Mouse (Mus musculus) CH12.LX (cell line): ENCODE data around the gene Nsdhl. TPM values are rescaled to one million over a fixed set of nuclear protein-coding genes. Genes with fewer than 3 reads are reported as not detected.

Experiments
- DNase-seq: peaks from one replicate; pipeline ENCODE4 v3.0.0-alpha.2; 2013; ENCODE audit errors: extremely low read depth
- H3K27ac ChIP-seq: 2 replicates; pipeline ENCODE4 v1.5.1; 2012; ENCODE audit warnings: low read depth, mild to moderate bottlenecking, control low read depth, moderate library complexity; ENCODE audit not compliant: insufficient read depth
- H3K27me3 ChIP-seq: replicated peaks from 2 replicates; pipeline ENCODE3; 2012; ENCODE audit warnings: inconsistent platforms
- H3K36me3 ChIP-seq, 2 experiments: replicated peaks in 1 of 2; 2 replicates each; pipeline versions ENCODE3 to v1.6.1; 2012; ENCODE audit warnings: inconsistent platforms in 1 of 2, low read length in 1 of 2, mild to moderate bottlenecking in 1 of 2, mixed read lengths in 1 of 2, moderate library complexity in 1 of 2; ENCODE audit not compliant: control insufficient read depth in 1 of 2, insufficient read depth in 1 of 2
- H3K4me1 ChIP-seq, 2 experiments: 2 replicates each; pipeline ENCODE4 v1.6.1; 2012; ENCODE audit warnings: inconsistent platforms in 1 of 2, moderate library complexity in 1 of 2; ENCODE audit not compliant: insufficient read depth in 2 of 2, control insufficient read depth in 1 of 2
- H3K4me2 ChIP-seq: 2 replicates; pipeline ENCODE4 v1.6.1; 2012; ENCODE audit warnings: low read depth, mild to moderate bottlenecking, control low read depth; ENCODE audit not compliant: poor library complexity, insufficient read depth, severe bottlenecking
- H3K4me3 ChIP-seq, 3 experiments: fragments of 150-350 bp in 1 of 3; sonication (generic) in 1 of 3; replicated peaks in 1 of 3; 2 replicates each; pipeline versions ENCODE3 to v1.5.1; 2011 to 2012; ENCODE audit warnings: low read depth in 2 of 3, low read length in 2 of 3, mild to moderate bottlenecking in 2 of 3, moderate library complexity in 2 of 3, control low read depth in 1 of 3, improper control_type of control experiment in 1 of 3, inconsistent platforms in 1 of 3, mixed read lengths in 1 of 3; ENCODE audit not compliant: poor library complexity in 1 of 3
- H3K79me2 ChIP-seq: replicated peaks from 2 replicates; pipeline ENCODE4 v1.6.1; 2012; ENCODE audit warnings: mild to moderate bottlenecking, moderate library complexity; ENCODE audit not compliant: control insufficient read depth, poor library complexity, insufficient read depth, severe bottlenecking; ENCODE audit errors: extremely low read depth
- H3K9ac ChIP-seq: 2 replicates; pipeline ENCODE4 v1.6.1; 2012; ENCODE audit warnings: low read depth, mild to moderate bottlenecking, control low read depth, moderate library complexity; ENCODE audit not compliant: insufficient read depth
- H3K9me3 ChIP-seq: replicated peaks from 2 replicates; pipeline ENCODE3; 2012; ENCODE audit warnings: low read length, inconsistent platforms, mixed read lengths
- BHLHE40 ChIP-seq: IDR thresholded peaks from 2 replicates; pipeline ENCODE4 v1.6.1; 2011; ENCODE audit warnings: mild to moderate bottlenecking, low read depth, low read length, improper control_type of control experiment
- CHD1 ChIP-seq: IDR thresholded peaks from 2 replicates; pipeline ENCODE4 v1.6.1; 2012; ENCODE audit warnings: low read depth, low read length, improper control_type of control experiment, inconsistent platforms
- CHD2 ChIP-seq: IDR thresholded peaks from 2 replicates; pipeline ENCODE4 v1.6.1; 2011; ENCODE audit warnings: low read length, improper control_type of control experiment
- CTCF ChIP-seq, 2 experiments: IDR thresholded peaks in 1 of 2; conservative IDR thresholded peaks in 1 of 2; 2 replicates each; pipeline ENCODE4 v1.5.1; 2011 to 2012; ENCODE audit warnings: low read depth in 2 of 2, low read length in 2 of 2, improper control_type of control experiment in 1 of 2, inconsistent platforms in 1 of 2, mild to moderate bottlenecking in 1 of 2, moderate library complexity in 1 of 2
- ELF1 ChIP-seq: IDR thresholded peaks from 2 replicates; pipeline ENCODE4 v1.6.1; 2014; ENCODE audit warnings: low read depth, mild to moderate bottlenecking, inconsistent platforms, low read length, improper control_type of control experiment
- EP300 ChIP-seq: IDR thresholded peaks from 2 replicates; pipeline ENCODE4 v1.6.1; 2011; ENCODE audit warnings: low read length, improper control_type of control experiment
- ETS1 ChIP-seq: conservative IDR thresholded peaks from 2 replicates; pipeline ENCODE4 v1.6.1; 2012; ENCODE audit warnings: low read depth, mild to moderate bottlenecking, inconsistent platforms, low read length, improper control_type of control experiment, moderate library complexity
- GABPA ChIP-seq: IDR thresholded peaks from 2 replicates; pipeline ENCODE4 v1.6.1; 2012; ENCODE audit warnings: low read depth, low read length, improper control_type of control experiment, inconsistent platforms; ENCODE audit not compliant: insufficient replicate concordance
- HCFC1 ChIP-seq: IDR thresholded peaks from 2 replicates; pipeline ENCODE4 v1.6.1; 2012; ENCODE audit warnings: low read depth, mild to moderate bottlenecking, inconsistent platforms, low read length, improper control_type of control experiment
- IRF4 ChIP-seq: IDR thresholded peaks from 2 replicates; pipeline ENCODE4 v1.6.1; 2014; ENCODE audit warnings: low read depth, mild to moderate bottlenecking, inconsistent platforms, low read length, improper control_type of control experiment
- JUN ChIP-seq: IDR thresholded peaks from 2 replicates; pipeline ENCODE4 v1.6.1; 2011; ENCODE audit warnings: low read depth, mild to moderate bottlenecking, low read length, improper control_type of control experiment, moderate library complexity; ENCODE audit not compliant: insufficient read depth
- KAT2A ChIP-seq: IDR thresholded peaks from 2 replicates; pipeline ENCODE4 v1.6.1; 2012; ENCODE audit warnings: low read length, improper control_type of control experiment, inconsistent platforms; ENCODE audit not compliant: insufficient replicate concordance
- MAFK ChIP-seq: IDR thresholded peaks from 2 replicates; pipeline ENCODE4 v1.6.1; 2011; ENCODE audit warnings: low read length, improper control_type of control experiment; ENCODE audit not compliant: insufficient replicate concordance
- MAX ChIP-seq: IDR thresholded peaks from 2 replicates; pipeline ENCODE4 v1.6.1; 2011; ENCODE audit warnings: low read length, improper control_type of control experiment
- MAZ ChIP-seq: IDR thresholded peaks from 2 replicates; pipeline ENCODE4 v1.6.1; 2012; ENCODE audit warnings: low read depth, mild to moderate bottlenecking, inconsistent platforms, low read length, improper control_type of control experiment, moderate library complexity
- MEF2A ChIP-seq: IDR thresholded peaks from 2 replicates; pipeline ENCODE4 v1.6.1; 2014; ENCODE audit warnings: low read depth, mild to moderate bottlenecking, inconsistent platforms, low read length, improper control_type of control experiment, borderline replicate concordance
- MXI1 ChIP-seq: IDR thresholded peaks from 2 replicates; pipeline ENCODE4 v1.6.1; 2011; ENCODE audit warnings: mild to moderate bottlenecking, low read depth, low read length, improper control_type of control experiment
- SMC3 ChIP-seq: IDR thresholded peaks from 2 replicates; pipeline ENCODE4 v1.6.1; 2011; ENCODE audit warnings: low read depth, low read length, improper control_type of control experiment
- TBP ChIP-seq: conservative IDR thresholded peaks from 2 replicates; pipeline ENCODE4 v1.6.1; 2011; ENCODE audit warnings: low read depth, low read length, improper control_type of control experiment
- UBTF ChIP-seq: IDR thresholded peaks from 2 replicates; pipeline ENCODE4 v1.6.1; 2012; ENCODE audit warnings: low read depth, mild to moderate bottlenecking, inconsistent platforms, low read length, improper control_type of control experiment, moderate library complexity
- USF1 ChIP-seq: IDR thresholded peaks from 2 replicates; pipeline ENCODE4 v1.6.1; 2014; ENCODE audit warnings: low read depth, mild to moderate bottlenecking, inconsistent platforms, low read length, improper control_type of control experiment
- USF2 ChIP-seq: conservative IDR thresholded peaks from 2 replicates; pipeline ENCODE4 v1.6.1; 2011; ENCODE audit warnings: low read depth, low read length, improper control_type of control experiment
- ZKSCAN1 ChIP-seq: IDR thresholded peaks from 2 replicates; pipeline ENCODE4 v1.6.1; 2012; ENCODE audit warnings: low read depth, inconsistent platforms, low read length, improper control_type of control experiment, borderline replicate concordance
- ZNF384 ChIP-seq: IDR thresholded peaks from 2 replicates; pipeline ENCODE4 v1.6.1; 2012; ENCODE audit warnings: low read depth, low read length, improper control_type of control experiment, inconsistent platforms
- dilution Hi-C: fragments of 300-500 bp; cut with MboI; formaldehyde crosslinking; loops from 2 replicates; pipeline ENCODE4 v1.14.3; 2020; ENCODE audit warnings: low sequenced_read_pairs; ENCODE audit not compliant: extremely low pct_unique_long_range_greater_than_20kb, extremely low pct_ligation_motif_present
- in situ Hi-C: fragments of 300-500 bp; cut with MboI; formaldehyde crosslinking; loops from 3 replicates; pipeline ENCODE4 v1.14.3; 2019; ENCODE audit warnings: low sequenced_read_pairs, low pct_ligation_motif_present, low pct_unique_long_range_greater_than_20kb, mixed read lengths
- polyA plus RNA-seq: library from polyadenylated mRNA; unstranded; fragments of >175 nt; gene quantifications from 2 replicates; pipeline ENCODE4 v1.2.1, GENCODE M21; 2012; ENCODE audit warnings: low read depth; ENCODE audit not compliant: insufficient read length
- total RNA-seq, 2 experiments: library from RNA; depleted of rRNA; stranded (reverse); fragments of 300-350 nt in 1 of 2; fragments of >200 nt in 1 of 2; gene quantifications; 2 replicates each; pipeline ENCODE4 v1.2.3; 2012 to 2014

Nsdhl gene
- total and polyA plus RNA-seq, 3 experiments: 7.0 to 20.0 (median 17.8) TPM

DNA sequence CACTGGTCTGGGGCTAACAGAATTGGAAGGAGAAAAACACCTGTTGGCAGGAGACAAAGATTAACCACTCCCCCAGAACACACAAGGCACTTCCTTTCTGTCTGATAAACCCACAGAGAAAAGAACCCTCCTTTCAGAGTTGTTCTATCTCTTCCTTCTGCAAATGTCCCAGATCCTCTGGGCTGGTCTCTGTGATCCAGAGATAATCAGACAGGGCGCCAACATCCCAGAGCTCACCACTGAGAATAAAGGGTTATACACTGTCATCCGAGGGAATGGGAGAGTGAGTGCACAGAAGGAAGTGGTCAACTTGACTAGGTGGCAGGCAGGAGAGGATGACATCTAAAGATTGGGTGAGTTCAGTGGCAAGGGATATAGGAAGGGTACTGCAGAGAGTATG lies 67.2 kb downstream of the Nsdhl start:
- Histone ChIP-seq H3K4me3 (no peak overlapping the region), H3K27ac (no peak overlapping the region), H3K36me3 (no peaks in the 10 kb centered on the region), H3K4me2 (no peak overlapping the region), H3K9ac (no peak overlapping the region), H3K79me2 (no peaks in the 10 kb centered on the region), H3K27me3 (no peaks in the 10 kb centered on the region), H3K4me1 (no peaks in the 10 kb centered on the region), H3K9me3 (no peaks in the 10 kb centered on the region)
- dilution Hi-C loops: no loop called here
- in situ Hi-C loops: no loop called here
- DNase-seq: no peak
- TF ChIP-seq HCFC1 (no peak), KAT2A (no peak), USF2 (no peak), MAX (no peak), ZNF384 (no peak), ELF1 (no peak), CTCF (conservative IDR thresholded peaks at IDR 0.05 in 1 of 2, IDR thresholded peaks at IDR 0.05 in 1 of 2; ENCODE audit: low read depth in 2 of 2, low read length in 2 of 2) (no peak), MXI1 (no peak), MEF2A (no peak), CHD1 (no peak), IRF4 (no peak), BHLHE40 (no peak), UBTF (no peak), ETS1 (no peak)

DNA sequence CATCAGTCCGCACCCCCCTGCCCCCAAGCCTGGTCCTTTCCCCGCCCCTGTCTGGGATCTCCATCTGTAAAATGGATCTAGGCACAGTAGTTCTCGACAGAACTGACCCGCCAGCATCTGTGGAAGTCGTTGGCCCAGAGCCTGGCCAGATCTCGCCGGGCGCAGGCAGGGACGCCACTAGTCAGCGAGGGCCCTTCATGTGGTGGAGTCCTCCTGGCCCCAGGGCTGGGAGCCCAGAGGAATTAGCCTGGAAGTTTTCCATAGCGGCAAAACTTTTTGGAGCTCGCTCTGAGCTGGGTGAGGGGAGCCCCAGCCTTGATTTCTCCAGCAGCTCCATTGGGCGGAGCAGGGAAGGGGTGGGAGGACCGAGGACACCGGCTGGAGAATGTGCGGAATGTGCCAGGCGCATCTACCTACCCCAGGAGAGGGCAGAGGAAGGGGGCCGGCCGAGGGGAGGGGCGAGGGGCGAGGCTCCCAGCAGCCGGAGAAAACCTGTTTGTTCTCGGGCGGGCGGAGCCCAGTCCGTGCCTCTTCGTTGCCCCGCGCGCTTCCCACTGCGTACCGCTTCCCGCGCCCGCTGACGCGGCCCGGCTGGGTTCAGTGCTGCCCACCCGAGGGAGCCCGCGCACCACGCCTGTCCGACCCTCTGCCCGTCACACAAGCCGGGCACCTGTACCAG lies 68.6 kb downstream of the Nsdhl start, which contains the start of gene Zfp185:
Zfp185 (plus strand) TSS at position 499 of the 679 bp plus-strand sequence.
- TF ChIP-seq BHLHE40 (no peak), JUN (no peak), KAT2A (no peak), CHD2 (no peak), MXI1 (no peak), UBTF (no peak), MAZ (no peak), EP300 (no peak), SMC3 (no peak), MAFK (no peak), TBP (no peak), ZKSCAN1 (no peak), USF1 (no peak), GABPA (no peak)
- Histone ChIP-seq H3K9ac (no peak within 1 kb of the TSS), H3K36me3 (no peaks in the 10 kb centered on the region), H3K4me2 (peak within 1 kb of the TSS; percentile 40), H3K4me3 (no peak within 1 kb of the TSS), H3K4me1 (no peaks in the 10 kb centered on the region), H3K27ac (no peak within 1 kb of the TSS), H3K27me3 (no peaks in the 10 kb centered on the region), H3K9me3 (no peaks in the 10 kb centered on the region), H3K79me2 (no peaks in the 10 kb centered on the region)
- dilution Hi-C loops: no loop called here
- DNase-seq: no peak
- in situ Hi-C loops: no loop called here
